Mouse (Mus musculus): Measurements from ENCODE around the gene Grik1.

The Grik1 gene

DNA sequence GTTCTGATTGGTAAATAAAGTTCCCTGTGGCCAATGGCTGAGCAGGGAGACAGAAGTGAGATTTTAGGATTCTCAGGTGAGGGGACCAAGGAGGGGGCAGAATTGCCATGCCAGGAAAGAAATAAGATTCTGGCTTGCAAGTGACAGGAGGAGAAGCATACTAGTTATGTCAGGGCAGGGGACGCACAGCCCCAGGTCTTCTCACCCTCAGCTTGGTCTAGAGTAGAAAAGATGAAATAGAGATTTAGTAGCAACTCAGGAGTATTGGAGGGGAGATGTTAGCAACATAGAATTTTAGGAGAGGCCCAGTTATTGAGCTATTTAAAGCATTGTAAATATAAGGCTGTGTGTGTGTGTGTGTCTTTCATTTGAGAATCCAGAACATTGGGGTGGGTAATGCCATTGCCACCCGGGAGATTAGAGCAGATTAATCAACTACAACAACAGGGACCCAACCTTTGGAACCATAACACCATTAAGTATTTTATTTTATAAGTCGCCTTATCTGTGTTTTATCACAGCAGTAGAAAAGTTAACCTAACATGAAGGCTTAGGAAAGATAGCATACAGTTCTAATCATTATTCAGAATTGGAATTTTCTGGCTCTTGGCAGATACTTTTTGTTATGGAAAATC, 436.5 kb downstream of the Grik1 start:
- no peak for DNase-seq (ENCODE audit: low spot score)

DNA sequence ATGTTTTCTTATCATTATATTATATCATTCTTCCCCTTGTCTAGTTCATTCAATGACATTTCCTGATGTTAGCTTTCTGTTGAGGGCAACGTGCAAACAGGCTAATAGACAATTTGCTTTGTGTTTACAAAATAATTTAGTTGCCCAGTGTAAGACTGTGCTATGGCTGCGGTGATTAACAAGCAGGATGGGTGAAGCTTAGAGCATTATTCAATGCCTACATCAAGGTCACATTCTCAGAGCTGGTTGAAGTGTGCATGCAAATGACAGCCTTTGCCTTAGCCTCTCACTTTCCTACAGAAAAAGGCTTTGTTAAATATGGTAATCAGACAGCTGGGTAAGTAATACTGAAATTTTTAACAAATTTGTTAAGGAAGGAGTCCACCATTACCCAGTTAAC, 438.5 kb downstream of the Grik1 start:
- DNase-seq (ENCODE audit: low spot score) = no peak

DNA sequence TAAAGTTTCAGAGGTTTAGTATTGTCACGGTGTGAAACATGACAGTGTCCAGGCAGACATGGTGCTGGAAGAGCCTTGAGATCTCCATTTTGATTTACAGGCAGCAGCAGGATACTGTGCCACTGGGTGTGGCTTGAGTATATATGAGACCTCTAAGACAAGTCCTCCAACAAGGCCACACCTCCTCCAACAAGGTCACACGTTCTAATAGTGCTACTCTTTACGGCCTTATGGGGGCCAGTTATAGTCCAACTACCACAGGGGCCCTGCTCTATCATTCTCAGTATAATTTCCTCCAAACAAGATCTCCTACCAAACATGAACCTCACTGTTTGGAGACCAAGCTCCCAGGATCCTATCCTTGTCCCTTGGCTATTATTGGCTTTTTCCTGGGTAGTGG, 441.3 kb downstream of the Grik1 start:
- no peak for DNase-seq (ENCODE audit: low spot score)

Measured in adipocyte (in vitro differentiated cells).